Mouse (Mus musculus): Measurements from ENCODE around the gene Ankrd44. TPM values are rescaled to one million over a fixed set of nuclear protein-coding genes. Genes with fewer than 3 reads are reported as not detected.

The Ankrd44 gene
- polyA plus RNA-seq, 1 experiment, result 17.8 TPM

DNA sequence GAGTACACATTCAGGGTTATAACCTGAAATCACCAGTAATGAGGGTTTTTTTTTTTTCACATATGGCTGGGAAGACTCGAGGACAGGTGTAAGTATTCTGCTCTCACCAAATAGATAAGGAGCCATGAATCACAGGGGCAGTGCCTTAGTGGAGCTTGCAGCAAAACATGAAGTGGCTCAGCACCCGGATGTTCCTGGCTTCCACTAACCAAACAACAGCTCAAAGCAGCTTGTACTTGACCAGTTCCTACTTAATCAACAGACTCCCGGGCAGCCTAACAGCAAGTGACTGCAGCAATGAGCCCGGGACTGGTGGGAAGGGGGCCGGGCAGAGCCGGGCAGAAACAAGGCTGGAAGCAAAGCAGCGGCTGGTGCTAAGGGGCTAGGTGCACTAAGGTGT is 20.6 kb downstream of the Ankrd44 start:
- no peak for TF ChIP-seq CTCF (conservative IDR thresholded peaks at IDR 0.05; ENCODE audit: insufficient read depth, insufficient read length, low read depth, low read length)
- TF ChIP-seq POLR2A (IDR thresholded peaks at IDR 0.05; ENCODE audit: low read depth, low read length), result no peak
- WGBS, result 68% methylated on average over 7 of the region's 7 CpGs
- DNase-seq, result no peak
- Histone ChIP-seq H3K36me3 (ENCODE audit: control insufficient read depth, insufficient read depth, low read length) (no peaks in the 10 kb centered on the region), H3K4me3 (ENCODE audit: insufficient read depth, low read depth, low read length) (no peak overlapping the region), H3K27me3 (replicated peaks; ENCODE audit: control insufficient read depth, insufficient read depth, low read length) (no peaks in the 10 kb centered on the region), H3K27ac (ENCODE audit: insufficient read depth, low read depth, low read length) (no peak overlapping the region), H3K4me1 (ENCODE audit: control insufficient read depth, insufficient read depth, low read length) (0 out of 2 replicates have a peak, but pooled peaks cover 3% of the 10 kb centered on the region)

DNA sequence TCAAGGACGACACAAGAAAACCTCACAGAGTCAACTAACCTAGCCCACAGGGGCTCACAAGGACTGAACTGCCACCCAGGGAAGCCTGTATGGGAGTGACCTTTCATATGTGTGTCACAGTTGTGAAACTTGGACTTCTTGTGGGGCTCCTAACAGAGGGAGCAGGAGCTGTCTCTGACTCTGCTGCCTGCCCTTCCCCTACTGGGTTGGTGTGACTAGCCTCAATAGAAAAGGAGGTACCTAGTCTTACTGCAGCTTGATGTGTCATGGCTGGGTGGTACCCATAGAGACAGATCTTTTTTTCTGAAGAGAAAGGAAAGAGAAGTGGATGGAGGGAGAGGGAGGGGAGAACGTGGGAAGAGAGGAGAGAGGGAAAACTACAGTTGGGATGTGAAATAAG is 22.0 kb downstream of the Ankrd44 start:
- Histone ChIP-seq H3K36me3 (ENCODE audit: control insufficient read depth, insufficient read depth, low read length) (no peaks in the 10 kb centered on the region), H3K4me3 (ENCODE audit: insufficient read depth, low read depth, low read length) (no peak overlapping the region), H3K27me3 (replicated peaks; ENCODE audit: control insufficient read depth, insufficient read depth, low read length) (no peaks in the 10 kb centered on the region), H3K27ac (ENCODE audit: insufficient read depth, low read depth, low read length) (no peak overlapping the region), H3K4me1 (ENCODE audit: control insufficient read depth, insufficient read depth, low read length) (0 out of 2 replicates have a peak, but pooled peaks cover 3% of the 10 kb centered on the region)
- DNase-seq, result no peak
- TF ChIP-seq POLR2A (IDR thresholded peaks at IDR 0.05; ENCODE audit: low read depth, low read length), result no peak
- TF ChIP-seq CTCF (conservative IDR thresholded peaks at IDR 0.05; ENCODE audit: insufficient read depth, insufficient read length, low read depth, low read length), result no peak
- WGBS, result 92% methylated on average over 2 of the region's 2 CpGs

DNA sequence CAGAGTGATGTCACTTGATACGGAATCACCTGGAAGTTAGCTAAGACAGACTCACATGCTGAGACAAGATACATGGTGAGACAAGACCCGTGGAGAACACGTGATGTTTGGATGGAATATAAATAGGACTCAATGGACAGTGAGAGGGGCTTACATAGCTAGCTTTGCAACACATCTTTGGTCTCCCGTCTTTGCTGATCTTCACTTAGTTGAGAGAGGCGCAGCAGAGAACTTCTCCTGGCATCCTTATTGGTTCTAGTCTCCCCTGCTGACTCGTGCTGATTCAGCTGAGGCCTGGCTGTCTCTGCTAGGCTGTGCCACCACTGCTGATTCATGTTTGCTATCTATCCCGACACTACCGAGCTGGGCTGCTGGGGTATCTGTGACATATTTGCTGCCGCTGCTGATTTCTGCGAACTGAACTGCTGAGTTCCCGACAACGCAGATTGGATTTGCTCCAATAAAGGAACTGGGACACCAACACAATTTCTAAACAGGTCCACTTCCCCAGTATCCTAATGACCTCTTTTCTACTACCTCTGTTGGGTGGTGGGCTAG is 23.4 kb downstream of the Ankrd44 start:
- TF ChIP-seq CTCF (conservative IDR thresholded peaks at IDR 0.05; ENCODE audit: insufficient read depth, insufficient read length, low read depth, low read length) (no peak), POLR2A (IDR thresholded peaks at IDR 0.05; ENCODE audit: low read depth, low read length) (no peak)
- 95% methylated on average over 12 of the region's 12 CpGs for WGBS
- DNase-seq, result no peak

DNA sequence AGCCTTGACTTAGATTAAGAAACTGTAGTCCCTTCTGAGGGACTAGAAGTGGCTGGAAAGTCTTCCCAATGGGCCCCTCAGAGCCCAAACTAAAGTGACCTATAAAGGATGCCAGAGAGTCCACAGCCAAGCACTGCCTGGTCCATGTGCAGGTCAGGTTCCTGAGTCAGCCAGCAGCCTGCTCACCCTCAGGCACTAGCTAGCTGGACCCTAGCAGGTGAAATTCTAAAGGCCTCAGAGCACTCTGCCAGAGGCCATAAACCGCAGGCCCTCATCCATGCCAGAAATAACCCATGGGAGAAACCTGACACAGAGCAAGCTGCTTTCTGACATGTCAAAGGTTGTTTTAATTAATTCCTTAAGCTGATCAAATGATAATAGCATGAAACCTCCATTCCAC is 25.1 kb downstream of the Ankrd44 start:
- Histone ChIP-seq H3K27me3 (replicated peaks; ENCODE audit: control insufficient read depth, insufficient read depth, low read length) (no peaks in the 10 kb centered on the region), H3K4me3 (ENCODE audit: insufficient read depth, low read depth, low read length) (no peak overlapping the region), H3K27ac (ENCODE audit: insufficient read depth, low read depth, low read length) (no peak overlapping the region), H3K4me1 (ENCODE audit: control insufficient read depth, insufficient read depth, low read length) (peaks cover 6% of the 10 kb centered on the region; the same call in 1 of the 2 replicates), H3K36me3 (ENCODE audit: control insufficient read depth, insufficient read depth, low read length) (no peaks in the 10 kb centered on the region)
- DNase-seq, result no peak
- no peak for TF ChIP-seq CTCF (conservative IDR thresholded peaks at IDR 0.05; ENCODE audit: insufficient read depth, insufficient read length, low read depth, low read length)
- no peak for TF ChIP-seq POLR2A (IDR thresholded peaks at IDR 0.05; ENCODE audit: low read depth, low read length)
- WGBS, result 68% methylated on average over 1 of the region's 1 CpGs

More for the DNA sequence above, 23.4 kb downstream of the Ankrd44 start:
- H3K36me3 ChIP-seq (ENCODE audit: control insufficient read depth, insufficient read depth, low read length), result no peaks in the 10 kb centered on the region
- H3K4me1 ChIP-seq (ENCODE audit: control insufficient read depth, insufficient read depth, low read length), result peaks cover 6% of the 10 kb centered on the region; the same call in 1 of the 2 replicates
- no peaks in the 10 kb centered on the region for H3K27me3 ChIP-seq (replicated peaks; ENCODE audit: control insufficient read depth, insufficient read depth, low read length)
- H3K27ac ChIP-seq (ENCODE audit: insufficient read depth, low read depth, low read length), result no peak overlapping the region
- H3K4me3 ChIP-seq (ENCODE audit: insufficient read depth, low read depth, low read length), result no peak overlapping the region

DNA sequence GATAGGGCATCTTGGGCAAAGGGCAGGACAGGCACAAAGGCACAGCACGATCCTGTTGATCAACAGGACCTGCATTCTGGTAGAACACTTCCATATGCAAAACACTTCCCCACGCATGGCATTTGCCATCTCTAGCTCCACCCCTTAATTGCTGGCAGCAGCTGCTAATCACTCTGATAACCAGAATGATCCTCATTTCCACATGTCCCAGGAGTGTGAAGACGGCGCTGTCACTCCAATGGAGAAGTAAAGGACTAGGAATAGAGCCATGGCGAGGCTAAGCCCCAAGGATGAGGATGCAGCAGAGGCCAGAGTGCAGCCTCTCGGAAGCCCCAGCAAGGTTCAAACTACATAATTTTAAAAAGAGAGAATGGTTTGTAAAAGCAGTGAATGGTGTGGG is 26.9 kb downstream of the Ankrd44 start:
- TF ChIP-seq CTCF (conservative IDR thresholded peaks at IDR 0.05; ENCODE audit: insufficient read depth, insufficient read length, low read depth, low read length) (no peak), POLR2A (IDR thresholded peaks at IDR 0.05; ENCODE audit: low read depth, low read length) (no peak)
- Histone ChIP-seq H3K4me1 (ENCODE audit: control insufficient read depth, insufficient read depth, low read length) (peaks cover 6% of the 10 kb centered on the region; the same call in 1 of the 2 replicates), H3K27ac (ENCODE audit: insufficient read depth, low read depth, low read length) (no peak overlapping the region), H3K4me3 (ENCODE audit: insufficient read depth, low read depth, low read length) (no peak overlapping the region), H3K27me3 (replicated peaks; ENCODE audit: control insufficient read depth, insufficient read depth, low read length) (no peaks in the 10 kb centered on the region), H3K36me3 (ENCODE audit: control insufficient read depth, insufficient read depth, low read length) (no peaks in the 10 kb centered on the region)
- WGBS, result 86% methylated on average over 6 of the region's 6 CpGs
- no peak for DNase-seq

DNA sequence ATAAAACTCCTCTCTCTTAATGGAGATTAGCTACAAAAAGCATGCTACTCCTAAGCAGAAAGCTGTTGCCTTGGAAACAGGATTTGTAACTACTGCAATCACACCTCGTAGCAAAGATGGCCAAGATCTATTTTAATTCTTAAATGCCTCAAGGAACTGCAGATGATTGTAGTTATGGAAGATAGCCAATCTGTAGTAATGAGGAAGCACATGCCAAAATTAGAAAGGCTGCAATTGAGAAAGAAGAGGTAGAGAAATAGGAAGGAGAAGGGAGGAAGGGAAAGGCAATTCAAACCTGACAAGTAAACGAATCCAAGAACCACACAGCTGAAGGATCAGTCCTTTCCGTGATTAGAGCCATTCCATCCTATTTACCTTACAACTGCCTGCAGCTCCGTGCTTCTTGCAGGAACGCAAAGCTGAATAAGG is 27.5 kb downstream of the Ankrd44 start:
- 41% methylated on average over 5 of the region's 5 CpGs for WGBS
- no peaks in the 10 kb centered on the region for H3K27me3 ChIP-seq (replicated peaks; ENCODE audit: control insufficient read depth, insufficient read depth, low read length)

DNA sequence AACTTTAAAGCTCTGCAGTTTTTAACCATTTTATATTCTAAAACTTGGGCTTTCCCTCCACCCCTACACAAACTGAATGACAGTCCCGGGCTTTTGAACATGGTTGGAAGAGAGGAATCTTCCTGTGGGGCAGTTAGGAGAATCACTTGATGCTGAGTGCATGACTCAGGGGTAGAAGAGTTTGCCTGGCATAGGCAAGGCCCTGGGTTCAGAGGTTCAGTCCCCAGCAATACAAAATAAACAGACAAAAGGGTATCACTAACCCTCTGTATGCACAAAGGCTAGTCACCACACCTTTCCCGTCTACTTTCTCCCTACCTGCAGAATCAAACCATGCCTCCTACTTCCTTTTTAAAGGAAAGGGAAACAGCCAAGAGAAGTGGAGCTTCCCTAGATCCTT is 28.5 kb downstream of the Ankrd44 start:
- peaks cover 6% of the 10 kb centered on the region; the same call in 1 of the 2 replicates for H3K4me1 ChIP-seq (ENCODE audit: control insufficient read depth, insufficient read depth, low read length)
- no peak overlapping the region for H3K4me3 ChIP-seq (ENCODE audit: insufficient read depth, low read depth, low read length)
- TF ChIP-seq CTCF (conservative IDR thresholded peaks at IDR 0.05; ENCODE audit: insufficient read depth, insufficient read length, low read depth, low read length) (no peak), POLR2A (IDR thresholded peaks at IDR 0.05; ENCODE audit: low read depth, low read length) (no peak)
- 92% methylated on average over 2 of the region's 2 CpGs for WGBS
- no peak for DNase-seq
- no peak overlapping the region for H3K27ac ChIP-seq (ENCODE audit: insufficient read depth, low read depth, low read length)
- no peaks in the 10 kb centered on the region for H3K36me3 ChIP-seq (ENCODE audit: control insufficient read depth, insufficient read depth, low read length)
- H3K27me3 ChIP-seq (replicated peaks; ENCODE audit: control insufficient read depth, insufficient read depth, low read length), result no peaks in the 10 kb centered on the region

More for the DNA sequence above, 27.5 kb downstream of the Ankrd44 start:
- H3K4me1 ChIP-seq (ENCODE audit: control insufficient read depth, insufficient read depth, low read length), result peaks cover 6% of the 10 kb centered on the region; the same call in 1 of the 2 replicates
- TF ChIP-seq CTCF (conservative IDR thresholded peaks at IDR 0.05; ENCODE audit: insufficient read depth, insufficient read length, low read depth, low read length), result no peak
- no peak for TF ChIP-seq POLR2A (IDR thresholded peaks at IDR 0.05; ENCODE audit: low read depth, low read length)
- no peaks in the 10 kb centered on the region for H3K36me3 ChIP-seq (ENCODE audit: control insufficient read depth, insufficient read depth, low read length)
- DNase-seq, result no peak
- H3K27ac ChIP-seq (ENCODE audit: insufficient read depth, low read depth, low read length), result no peak overlapping the region
- H3K4me3 ChIP-seq (ENCODE audit: insufficient read depth, low read depth, low read length), result no peak overlapping the region
